Mouse (Mus musculus) neural tube, embryonic 15.5 days (tissue): ENCODE data around the gene Tomm7. TPM values are rescaled to one million over a fixed set of nuclear protein-coding genes. Genes with fewer than 3 reads are reported as not detected.
"Not testable (repeated sequence)": the region's sequence is repeated elsewhere in the genome, so short reads cannot be mapped to it uniquely, and the experiment has no call there.

Experiments used
- ATAC-seq: fragments of 200-750 bp; cut with Nextera tagmentation; 2 replicates; pipeline ENCODE4 v1.8.0; 2017; ENCODE audit warnings: mild to moderate bottlenecking, moderate TSS enrichment, moderate library complexity; ENCODE audit not compliant: low FRiP score
- H3K27ac ChIP-seq: fragments of 300-500 bp; sonication (generic); replicated peaks from 2 replicates; pipeline ENCODE4 v1.5.1; 2015; ENCODE audit warnings: mild to moderate bottlenecking, inconsistent platforms
- H3K27me3 ChIP-seq: fragments of 300-500 bp; sonication (generic); replicated peaks from 2 replicates; pipeline ENCODE4 v1.6.1; 2015; ENCODE audit warnings: inconsistent platforms
- H3K36me3 ChIP-seq: fragments of 300-500 bp; sonication (generic); 2 replicates; pipeline ENCODE4 v1.6.1; 2015; ENCODE audit warnings: inconsistent platforms
- H3K4me1 ChIP-seq: fragments of 300-500 bp; sonication (generic); 2 replicates; pipeline ENCODE4 v1.6.1; 2015; ENCODE audit warnings: inconsistent platforms
- H3K4me2 ChIP-seq: fragments of 300-500 bp; sonication (generic); 2 replicates; pipeline ENCODE4 v1.6.1; 2015; ENCODE audit warnings: inconsistent platforms, mild to moderate bottlenecking, moderate library complexity
- H3K4me3 ChIP-seq: fragments of 300-500 bp; sonication (generic); replicated peaks from 2 replicates; pipeline ENCODE4 v1.5.1; 2015; ENCODE audit warnings: mild to moderate bottlenecking, inconsistent platforms
- H3K9ac ChIP-seq: fragments of 300-500 bp; sonication (generic); replicated peaks from 2 replicates; pipeline ENCODE4 v1.6.1; 2015; ENCODE audit warnings: mild to moderate bottlenecking, inconsistent platforms
- H3K9me3 ChIP-seq: fragments of 300-500 bp; sonication (generic); replicated peaks from 2 replicates; pipeline ENCODE4 v1.6.1; 2016; ENCODE audit warnings: inconsistent platforms
- WGBS: fragments of 180-500 bp; shearing (Covaris S2); methylation state at CpG from one replicate; pipeline ENCODE4 v1.1.7; 2015; ENCODE audit warnings: mixed read lengths; 5-methylcytosine and 5-hydroxymethylcytosine counted together
- polyA plus RNA-seq: library from polyadenylated mRNA; unstranded; fragments of >200 nt; fragmentation: Nextera tagmentation; extraction: Ambion mirVana; gene quantifications from 2 replicates; pipeline ENCODE4 v1.2.1, GENCODE M21; 2015

Tomm7 gene
- 90.5 and 92.8 TPM in 2 replicates for polyA plus RNA-seq

GRCm38 (mm10) chr5:23843674-23844530 lies at the start of gene Tomm7:
Gene Tomm7, minus strand, starts transcription at chr5:23844161.
- WGBS = under 1% methylated on average over 44 of the region's 44 CpGs
- Histone ChIP-seq H3K27me3 (no peaks in the 10 kb centered on the region), H3K4me1 (peaks cover 21% of the 10 kb centered on the region), H3K27ac (peak within 1 kb of the TSS; percentile 90), H3K4me2 (peak within 1 kb of the TSS; percentile 70), H3K36me3 (peaks cover 9% of the 10 kb centered on the region), H3K4me3 (peak within 1 kb of the TSS; percentile 80), H3K9me3 (no peaks in the 10 kb centered on the region), H3K9ac (peak within 1 kb of the TSS; percentile 82)
- ATAC-seq = peak; percentile 93

- no peak for ATAC-seq
Measured at GRCm38 (mm10) chr5:23893156-23893863, 49.3 kb upstream of the Tomm7 start.

GRCm38 (mm10) chr5:23890734-23891133 lies 46.8 kb upstream of the Tomm7 start:
- no peak for ATAC-seq
- H3K9me3 ChIP-seq = no peaks in the 10 kb centered on the region
- H3K27me3 ChIP-seq = no peaks in the 10 kb centered on the region
- H3K4me1 ChIP-seq = no peaks in the 10 kb centered on the region
- no peak overlapping the region for H3K9ac ChIP-seq
- no peak overlapping the region for H3K4me3 ChIP-seq
- no peaks in the 10 kb centered on the region for H3K36me3 ChIP-seq
- H3K4me2 ChIP-seq = no peak overlapping the region
- H3K27ac ChIP-seq = no peak overlapping the region
- WGBS = 46% methylated on average over 10 of the region's 10 CpGs

More at GRCm38 (mm10) chr5:23893156-23893863, 49.3 kb upstream of the Tomm7 start:
- Histone ChIP-seq H3K9ac (no peak overlapping the region), H3K4me3 (no peak overlapping the region), H3K27me3 (no peaks in the 10 kb centered on the region), H3K27ac (no peak overlapping the region), H3K4me1 (no peaks in the 10 kb centered on the region), H3K36me3 (no peaks in the 10 kb centered on the region), H3K4me2 (no peak overlapping the region), H3K9me3 (no peaks in the 10 kb centered on the region)
- 79% methylated on average over 5 of the region's 5 CpGs for WGBS

GRCm38 (mm10) chr5:23889461-23889860 lies 45.5 kb upstream of the Tomm7 start:
- no peak overlapping the region for H3K4me2 ChIP-seq
- no peak overlapping the region for H3K27ac ChIP-seq
- 73% methylated on average over 4 of the region's 4 CpGs for WGBS
- H3K27me3 ChIP-seq = no peaks in the 10 kb centered on the region
- no peak overlapping the region for H3K9ac ChIP-seq
- H3K36me3 ChIP-seq = no peaks in the 10 kb centered on the region
- ATAC-seq = no peak
- H3K4me1 ChIP-seq = no peaks in the 10 kb centered on the region
- H3K9me3 ChIP-seq = no peaks in the 10 kb centered on the region
- H3K4me3 ChIP-seq = no peak overlapping the region

GRCm38 (mm10) chr5:23887111-23887510 lies 43.1 kb upstream of the Tomm7 start:
- Histone ChIP-seq H3K4me2 (no peak overlapping the region), H3K9me3 (no peaks in the 10 kb centered on the region), H3K27ac (no peak overlapping the region), H3K4me3 (no peak overlapping the region), H3K27me3 (no peaks in the 10 kb centered on the region), H3K9ac (no peak overlapping the region), H3K4me1 (no peaks in the 10 kb centered on the region), H3K36me3 (no peaks in the 10 kb centered on the region)
- WGBS = 85% methylated on average over 3 of the region's 3 CpGs
- ATAC-seq = no peak

GRCm38 (mm10) chr5:23874457-23874856 lies 30.5 kb upstream of the Tomm7 start:
- Histone ChIP-seq H3K27me3 (no peaks in the 10 kb centered on the region), H3K9ac (no peak overlapping the region), H3K9me3 (no peaks in the 10 kb centered on the region), H3K36me3 (no peaks in the 10 kb centered on the region), H3K4me1 (no peaks in the 10 kb centered on the region), H3K4me3 (no peak overlapping the region), H3K4me2 (no peak overlapping the region), H3K27ac (no peak overlapping the region)
- 68% methylated on average over 5 of the region's 5 CpGs for WGBS
- ATAC-seq = no peak

- Histone ChIP-seq H3K4me1 (no peaks in the 10 kb centered on the region), H3K4me3 (no peak overlapping the region), H3K9ac (no peak overlapping the region), H3K27ac (no peak overlapping the region), H3K36me3 (no peaks in the 10 kb centered on the region), H3K4me2 (no peak overlapping the region), H3K27me3 (no peaks in the 10 kb centered on the region), H3K9me3 (no peaks in the 10 kb centered on the region)
- no peak for ATAC-seq
- 91% methylated on average over 6 of the region's 6 CpGs for WGBS
Measured at GRCm38 (mm10) chr5:23872586-23872985, 28.6 kb upstream of the Tomm7 start.

- ATAC-seq, H3K27me3 ChIP-seq, H3K27ac ChIP-seq, H3K9ac ChIP-seq, H3K36me3 ChIP-seq, H3K9me3 ChIP-seq, H3K4me3 ChIP-seq, H3K4me2 ChIP-seq, H3K4me1 ChIP-seq: not testable (repeated sequence)
- 91% methylated on average over 2 of the region's 2 CpGs for WGBS
Measured at GRCm38 (mm10) chr5:23871323-23871722, 27.4 kb upstream of the Tomm7 start.

GRCm38 (mm10) chr5:23865941-23866340 lies 22.0 kb upstream of the Tomm7 start:
- H3K4me3 ChIP-seq = no peak overlapping the region
- no peaks in the 10 kb centered on the region for H3K36me3 ChIP-seq
- 74% methylated on average over 5 of the region's 5 CpGs for WGBS
- H3K9me3 ChIP-seq = no peaks in the 10 kb centered on the region
- no peak for ATAC-seq
- H3K4me1 ChIP-seq = no peaks in the 10 kb centered on the region
- H3K27ac ChIP-seq = no peak overlapping the region
- H3K27me3 ChIP-seq = no peaks in the 10 kb centered on the region
- H3K9ac ChIP-seq = no peak overlapping the region
- no peak overlapping the region for H3K4me2 ChIP-seq

GRCm38 (mm10) chr5:23864054-23864965 lies 20.3 kb upstream of the Tomm7 start:
- Histone ChIP-seq H3K36me3 (0 out of 2 replicates have a peak, but pooled peaks cover 3% of the 10 kb centered on the region), H3K9me3 (no peaks in the 10 kb centered on the region), H3K4me2 (no peak overlapping the region), H3K4me1 (no peaks in the 10 kb centered on the region), H3K27ac (no peak overlapping the region), H3K9ac (no peak overlapping the region), H3K27me3 (no peaks in the 10 kb centered on the region), H3K4me3 (no peak overlapping the region)
- ATAC-seq = no peak
- WGBS = 89% methylated on average over 13 of the region's 13 CpGs
